Mouse (Mus musculus) cerebellum, postnatal 4 days (tissue): Measurements from ENCODE around the gene Nectin1.

Experiments
- DNase-seq, 2 experiments: peaks; one replicate each; pipeline ENCODE4 v3.0.0; 2022; ENCODE audit warnings: low spot score in 2 of 2, mixed read lengths in 1 of 2

The Nectin1 gene

DNA sequence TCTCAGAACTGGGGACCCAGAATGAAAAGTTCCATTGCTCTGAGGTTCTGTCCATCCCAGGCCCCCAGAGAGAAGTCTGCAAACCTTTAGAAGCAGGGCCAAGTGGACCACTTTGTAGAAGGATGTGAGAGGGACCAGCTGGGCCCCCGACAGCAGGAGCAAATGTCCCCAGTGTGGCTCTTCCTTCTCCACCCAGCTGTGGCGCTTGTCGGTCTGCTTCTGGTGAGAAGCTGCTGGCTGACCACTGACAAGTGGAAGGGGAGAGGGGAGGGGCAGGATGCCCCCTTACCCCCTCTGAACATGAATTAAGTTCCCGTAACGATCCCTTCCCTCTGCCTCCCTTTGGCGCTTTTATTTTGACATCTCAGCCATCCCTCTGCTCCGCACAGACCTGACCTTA lies 54.0 kb downstream of the Nectin1 start:
- no peak for DNase-seq

DNA sequence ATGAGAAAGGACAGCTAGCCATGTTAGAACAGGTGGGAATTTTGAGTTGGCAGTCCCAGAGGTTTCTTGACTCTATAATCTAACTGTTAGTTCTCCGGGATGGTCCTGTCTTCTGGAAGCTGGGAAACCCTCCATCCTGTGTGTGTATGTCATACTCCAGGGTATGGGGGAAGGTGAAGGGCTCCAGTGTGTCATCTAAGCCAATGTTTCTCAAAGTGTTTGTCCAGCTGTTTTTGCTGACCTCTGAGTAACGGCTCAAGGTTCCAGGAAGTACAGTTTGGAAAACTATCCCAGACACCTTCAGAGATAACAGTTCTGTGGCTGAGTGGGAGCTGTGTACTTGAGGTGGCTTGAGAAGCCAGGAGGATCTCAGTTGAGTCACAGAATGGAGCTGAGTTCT lies 56.7 kb downstream of the Nectin1 start:
- no peak for DNase-seq

DNA sequence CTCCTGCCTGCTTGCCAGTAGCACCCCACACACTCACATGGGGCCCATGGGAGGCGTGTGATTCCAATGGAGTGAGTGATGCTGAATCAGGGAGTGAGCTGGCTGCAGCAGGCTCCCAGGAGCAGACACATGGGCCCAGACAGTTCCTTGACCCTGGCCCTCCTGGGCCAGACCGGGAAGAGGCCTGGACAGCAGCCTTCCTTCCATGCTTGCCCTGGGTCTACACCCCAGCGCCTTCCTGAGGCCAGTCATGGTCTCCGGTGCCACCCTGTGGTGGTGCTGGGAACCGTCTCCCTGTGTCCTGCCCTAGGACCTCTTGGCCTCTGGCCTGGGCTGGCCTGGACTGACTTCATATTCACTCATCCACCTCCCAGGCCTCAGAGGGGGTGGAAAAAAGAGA lies 58.1 kb downstream of the Nectin1 start:
- DNase-seq: peak in 1 of 2 experiments; percentile 64

DNA sequence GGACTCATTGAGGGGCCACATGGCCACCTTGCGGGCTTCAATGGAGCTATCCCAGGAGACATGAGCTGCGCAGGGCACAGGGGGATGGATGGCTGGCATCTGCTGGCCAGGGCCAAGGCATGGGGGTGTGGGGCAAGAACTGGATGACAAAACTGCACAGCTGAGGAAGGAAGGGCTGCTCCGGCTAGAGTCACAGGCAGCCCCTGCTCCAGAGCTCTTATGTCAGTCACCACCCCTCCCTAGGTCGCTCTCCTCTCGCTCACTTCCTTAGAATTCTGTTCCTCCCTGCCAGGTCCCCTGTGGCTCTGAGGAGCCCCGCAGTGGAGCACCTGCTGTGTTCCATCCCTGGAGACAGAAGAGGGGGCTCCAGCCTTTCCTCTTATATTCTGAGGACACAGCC lies 63.8 kb downstream of the Nectin1 start:
- DNase-seq: no peak

DNA sequence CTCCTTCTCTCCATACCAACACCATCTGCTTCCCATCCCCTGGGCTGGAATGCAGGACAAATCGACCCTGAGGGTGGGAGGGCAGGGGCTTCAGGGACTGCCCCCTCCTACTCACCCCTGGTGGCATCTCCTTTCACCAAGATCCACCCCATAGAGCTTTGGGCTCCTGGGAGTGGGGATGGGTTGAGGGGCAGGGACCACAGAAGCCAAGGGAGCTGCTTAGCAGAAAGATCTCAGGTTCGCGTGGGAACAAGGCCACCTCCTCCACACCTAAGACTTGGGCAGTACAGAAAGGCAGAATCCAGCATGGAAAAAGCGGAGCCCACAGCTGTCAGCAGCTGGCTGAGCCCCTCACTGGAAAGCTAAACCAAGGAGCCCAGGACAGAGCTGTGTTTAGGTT lies 64.3 kb downstream of the Nectin1 start:
- no peak for DNase-seq

DNA sequence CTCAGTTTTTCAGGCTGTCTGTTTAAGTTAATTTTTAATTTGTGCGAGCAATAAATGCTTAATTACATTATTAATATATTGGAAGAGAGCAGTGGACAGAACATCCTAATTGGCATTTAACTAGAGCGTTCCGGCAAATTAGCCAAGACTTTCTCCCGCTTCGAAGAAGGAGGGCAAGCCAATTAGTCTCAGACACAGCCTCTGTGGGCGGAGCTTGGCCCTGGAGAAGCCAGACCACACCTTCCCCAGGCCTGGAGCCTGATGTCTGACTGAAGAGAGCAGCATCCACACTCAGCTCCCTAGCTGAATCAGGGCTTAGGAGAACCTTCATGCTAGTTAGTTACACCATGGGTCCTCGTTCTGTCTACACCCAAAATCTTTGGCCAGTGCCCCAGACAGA lies 64.8 kb downstream of the Nectin1 start:
- no peak for DNase-seq

DNA sequence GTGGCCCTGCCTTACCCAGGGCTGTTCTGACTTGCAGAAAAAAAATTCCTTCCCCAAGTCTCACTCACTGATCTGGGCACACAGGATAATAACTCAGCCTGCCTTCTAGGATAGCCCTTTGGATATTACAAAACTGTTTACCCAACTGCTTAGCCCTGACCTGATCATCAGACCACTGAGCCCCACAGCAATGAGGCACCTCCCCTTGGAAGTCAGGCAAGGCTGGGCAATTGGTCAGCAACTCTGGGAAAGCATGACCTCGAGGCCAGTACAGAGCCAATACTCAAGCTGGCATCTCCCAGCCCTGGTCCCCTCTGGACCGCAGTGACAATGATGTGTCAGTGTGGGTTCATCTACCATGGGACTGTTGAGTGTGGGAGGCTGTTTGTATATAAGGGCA lies 69.4 kb downstream of the Nectin1 start:
- no peak for DNase-seq

DNA sequence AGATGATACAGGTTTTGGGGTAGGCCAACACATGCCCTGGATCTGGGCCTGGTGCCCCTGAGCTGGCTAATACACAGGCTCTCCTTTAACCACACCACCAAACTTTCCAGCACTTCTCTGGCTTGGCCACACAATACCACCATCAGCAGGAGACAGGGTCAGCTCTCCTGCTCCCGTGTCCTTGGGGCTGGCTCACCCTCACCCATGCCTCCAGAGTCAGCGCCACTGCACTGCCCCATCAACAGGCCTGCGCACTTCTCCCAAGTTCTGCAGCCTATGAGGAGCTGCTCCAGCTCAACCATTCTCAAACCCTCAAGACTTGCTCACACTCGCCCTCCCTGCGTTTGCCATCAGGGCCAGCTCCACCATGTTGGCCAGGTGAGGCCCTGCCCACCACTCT lies 78.4 kb downstream of the Nectin1 start:
- no peak for DNase-seq

DNA sequence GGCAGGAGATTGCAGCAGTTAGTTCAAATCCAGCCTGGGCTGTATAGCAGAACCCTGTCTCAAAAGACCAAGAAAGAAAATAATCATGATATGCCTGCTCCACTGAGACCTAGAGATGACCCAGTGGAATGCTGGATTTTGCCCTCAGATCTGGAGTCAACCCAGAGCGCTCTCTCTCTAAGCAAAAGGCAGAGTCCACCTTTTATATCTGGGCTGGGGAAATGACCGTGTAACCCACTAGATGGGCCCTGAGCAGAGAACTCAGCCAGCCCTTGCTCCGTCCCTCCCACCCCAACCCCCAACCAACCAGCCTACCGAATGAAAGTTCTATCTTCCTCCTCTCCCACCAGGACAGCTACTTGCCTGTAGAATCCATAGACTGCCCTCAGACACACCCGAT lies 81.4 kb downstream of the Nectin1 start:
- no peak for DNase-seq

DNA sequence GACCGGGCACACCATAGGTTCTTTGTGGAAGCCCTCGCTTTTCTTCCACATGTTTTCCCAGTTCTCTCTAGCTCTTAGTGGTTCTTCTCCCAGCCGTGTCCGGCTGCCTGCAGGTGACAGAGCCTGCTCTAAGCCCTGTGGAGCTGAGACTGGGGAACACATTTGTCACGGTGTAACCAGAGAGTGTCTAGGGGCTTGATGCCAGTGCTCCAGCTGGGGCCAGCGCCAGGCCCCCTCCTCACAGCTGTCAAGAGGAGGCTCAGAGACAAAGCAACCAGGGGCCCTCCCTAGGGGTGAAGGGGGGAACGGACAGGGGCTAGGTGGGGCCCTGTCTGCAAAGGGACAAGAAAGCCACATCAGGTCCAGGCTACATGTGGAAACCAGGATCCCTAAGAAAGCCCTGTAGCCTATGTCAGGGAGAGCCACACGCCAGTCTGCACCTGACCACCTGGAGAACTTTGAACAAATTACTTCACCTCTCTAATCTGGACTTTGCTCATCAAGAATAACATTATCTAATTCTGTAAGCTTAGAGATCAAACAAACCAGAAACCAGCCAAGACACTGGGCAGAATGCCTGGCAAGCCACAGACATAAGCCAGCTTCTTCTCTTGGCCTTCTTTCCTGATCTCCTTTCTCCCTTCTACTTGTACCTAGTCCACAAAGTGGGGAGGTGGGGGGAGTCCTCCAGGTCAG lies 82.9 kb downstream of the Nectin1 start:
- DNase-seq: no peak

DNA sequence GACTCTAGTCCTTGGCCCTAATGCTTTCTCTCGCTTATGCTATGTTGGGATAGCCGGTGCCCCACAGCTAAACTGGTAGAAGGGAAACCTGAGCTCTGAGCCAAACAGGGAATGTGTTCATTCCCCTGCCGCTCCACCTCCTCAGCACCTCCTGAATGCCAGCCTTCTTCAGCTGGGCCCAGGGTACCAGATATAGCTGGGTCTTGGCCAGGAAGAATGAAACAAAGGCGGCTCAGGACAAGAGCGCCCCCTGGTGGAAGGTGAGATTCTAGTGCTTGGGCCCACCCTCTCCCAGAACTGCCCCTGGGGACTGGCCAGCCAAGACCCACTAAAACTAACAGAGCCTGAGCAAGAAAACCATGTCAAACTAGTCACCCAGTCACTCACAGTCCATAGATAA lies 83.8 kb downstream of the Nectin1 start:
- DNase-seq: peak; percentile 50 to 54

DNA sequence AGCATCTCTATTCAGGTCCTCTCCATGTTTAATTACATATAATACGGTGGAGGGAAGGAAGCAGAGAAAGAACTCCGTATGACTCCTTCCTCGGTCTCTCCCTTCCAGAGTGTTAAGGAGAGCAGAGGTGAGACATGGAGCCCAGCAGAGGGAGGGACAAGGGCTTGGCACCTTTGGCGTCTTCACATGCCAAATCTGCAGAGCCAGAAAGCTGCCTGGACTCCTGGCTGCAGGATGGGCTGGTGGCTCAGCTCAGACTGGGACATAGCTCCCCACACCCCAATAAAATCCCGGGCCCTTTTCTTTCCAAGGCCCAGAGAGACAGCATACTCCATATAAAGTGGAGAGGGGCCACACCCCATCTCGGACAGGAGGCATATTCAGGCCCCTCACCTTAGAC lies 85.2 kb downstream of the Nectin1 start:
- no peak for DNase-seq

DNA sequence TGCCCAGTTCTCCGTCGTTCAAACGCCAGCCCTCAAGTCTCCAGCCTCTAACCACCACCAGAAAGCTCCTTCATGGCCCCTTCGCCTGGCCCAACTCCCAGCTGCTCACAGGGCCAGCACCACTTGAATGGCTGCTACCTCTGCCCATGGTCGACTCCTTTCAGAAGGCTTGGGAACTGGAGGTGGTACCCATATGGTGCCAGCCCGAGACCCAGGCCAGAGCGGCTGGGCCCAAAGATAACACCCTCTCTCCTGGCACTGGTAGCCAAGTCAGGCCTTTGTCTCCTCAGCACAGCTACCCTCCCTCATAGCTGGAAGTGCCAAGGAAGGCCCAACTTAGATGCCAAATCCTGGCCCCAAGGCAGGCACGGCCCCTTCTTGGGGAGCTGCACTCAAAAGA lies 89.4 kb downstream of the Nectin1 start:
- peak in 1 of 2 experiments; percentile 40 for DNase-seq

DNA sequence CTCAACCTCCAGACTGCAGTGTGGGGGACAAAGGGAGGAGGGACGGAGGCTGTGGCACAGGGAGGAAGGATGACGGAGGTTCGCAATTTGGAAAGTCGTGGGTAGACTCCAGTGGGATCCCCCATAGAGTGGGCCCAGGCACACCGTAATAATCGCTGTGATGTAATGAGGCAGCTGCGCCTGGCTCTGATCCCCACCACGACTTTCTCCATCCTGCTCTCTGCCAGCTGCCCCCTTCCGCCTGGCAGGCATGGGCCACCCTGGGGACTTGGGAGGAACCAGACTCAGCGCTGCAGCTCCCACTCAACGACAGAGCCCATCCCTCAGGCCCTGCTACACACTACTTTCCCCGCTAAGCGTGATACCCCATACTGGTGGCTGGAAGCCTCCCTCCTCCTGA lies 90.5 kb downstream of the Nectin1 start:
- DNase-seq: peak in 1 of 2 experiments; percentile 52

DNA sequence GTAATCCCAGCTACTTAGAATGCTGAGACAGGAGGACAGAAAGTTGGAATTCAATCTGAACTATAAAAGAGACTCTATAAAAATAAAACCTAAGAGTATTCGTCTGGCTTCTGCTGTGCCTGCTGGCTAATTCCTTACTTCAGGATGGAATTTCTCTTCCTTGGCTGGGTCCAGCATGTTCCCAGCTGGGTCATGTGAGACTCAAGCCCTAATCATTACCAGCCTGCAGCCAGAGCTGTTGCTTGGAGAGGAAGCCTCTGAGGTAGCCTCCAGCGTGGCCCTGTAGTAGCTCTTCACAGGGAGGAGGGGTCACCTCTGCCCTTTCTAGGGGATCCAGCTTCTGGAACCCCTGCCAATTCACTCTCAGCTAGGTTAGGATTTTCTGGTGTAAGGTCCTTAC lies 94.8 kb downstream of the Nectin1 start:
- DNase-seq: no peak

DNA sequence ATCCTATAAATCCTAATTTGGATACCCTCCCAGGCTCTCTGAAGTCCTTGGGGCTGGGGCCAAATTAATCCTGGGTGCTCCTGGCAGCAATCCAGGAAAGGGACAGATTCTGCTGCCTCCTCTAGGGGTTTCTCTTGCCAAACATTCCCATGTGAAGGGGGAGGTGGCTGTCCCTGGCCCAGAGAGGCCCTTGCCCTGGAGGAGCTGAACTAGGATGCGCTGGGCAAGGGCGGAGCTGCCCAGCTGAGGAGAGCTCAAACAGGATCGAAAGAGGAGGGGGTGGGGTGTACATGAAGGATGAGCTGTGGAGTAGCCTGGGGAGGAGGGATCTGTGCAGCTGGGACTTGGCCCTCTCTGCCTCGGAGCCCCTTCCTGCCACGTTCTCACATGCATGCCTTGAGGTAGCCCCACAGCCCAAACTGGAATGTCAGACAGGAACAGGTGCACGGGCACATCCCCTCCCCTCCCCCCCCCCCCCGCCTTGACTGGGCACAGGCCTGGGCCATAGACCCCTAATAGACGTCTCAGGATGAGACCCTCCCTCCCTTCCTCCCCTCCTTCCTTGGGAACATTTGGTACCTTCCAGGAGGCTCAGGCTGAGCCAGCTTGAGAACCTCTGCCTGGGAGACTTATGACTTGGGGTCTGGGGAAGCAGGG lies 99.3 kb downstream of the Nectin1 start:
- peak in 1 of 2 experiments; percentile 57 for DNase-seq

DNA sequence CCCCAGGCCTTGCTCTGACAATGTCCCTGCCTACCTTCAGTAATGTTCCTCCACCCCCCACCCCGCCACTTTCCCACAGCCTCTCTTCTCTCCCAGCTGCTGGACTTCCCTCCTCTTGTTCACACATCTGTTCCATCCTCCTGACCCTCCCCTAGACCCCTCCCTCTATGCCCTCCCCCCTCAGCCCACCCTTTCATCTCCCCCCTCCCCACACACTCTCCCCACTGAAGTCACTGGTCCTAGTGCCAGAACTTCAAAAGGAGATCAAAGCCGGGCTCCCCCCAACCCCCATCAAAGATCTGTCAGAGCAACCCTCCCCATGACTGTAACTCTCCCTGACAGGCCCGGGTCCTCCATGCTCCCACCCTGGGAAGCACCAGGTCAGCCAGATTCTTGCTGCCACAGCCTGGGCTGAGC lies 99.9 kb downstream of the Nectin1 start:
- no peak for DNase-seq

DNA sequence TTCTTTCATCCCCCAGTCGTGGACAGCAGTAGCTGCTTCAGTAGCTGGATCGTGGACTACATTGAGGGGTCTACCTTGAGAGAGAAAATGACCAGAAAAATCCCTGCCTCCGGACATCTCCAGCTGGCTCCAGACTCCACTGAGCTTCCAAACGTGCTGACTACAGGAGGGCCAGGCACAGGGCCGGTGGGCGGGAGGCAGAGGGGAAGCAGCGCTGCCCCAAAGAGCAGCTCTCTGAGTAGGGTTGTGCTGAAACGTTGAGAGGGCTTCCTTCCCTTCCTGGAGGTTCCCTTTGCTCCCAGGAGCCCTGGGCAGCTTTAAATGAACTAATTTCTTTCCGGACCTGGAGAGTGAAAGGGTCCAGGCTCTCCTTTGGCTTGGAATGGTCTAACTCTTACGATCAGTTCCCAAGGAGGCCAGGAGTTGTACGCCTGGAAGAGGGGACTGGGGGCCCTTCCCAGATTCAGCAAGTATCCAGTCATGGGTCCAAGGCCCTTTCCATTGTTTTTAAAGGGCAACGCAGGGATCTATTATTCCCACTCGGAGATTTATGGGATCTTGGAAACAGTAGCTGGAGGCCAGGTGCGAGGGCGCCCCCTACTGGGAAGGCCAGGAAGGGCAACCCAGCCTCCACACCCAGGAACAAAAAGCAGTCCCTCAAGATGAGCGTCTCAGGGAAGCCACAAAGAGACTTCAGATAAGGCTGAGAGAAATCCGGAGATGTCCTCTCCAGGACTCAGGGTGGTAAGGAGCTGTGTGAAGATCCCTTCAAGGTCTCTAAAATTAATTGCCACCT lies 102.1 kb downstream of the Nectin1 start:
- DNase-seq: peak in 1 of 2 experiments; percentile 69

DNA sequence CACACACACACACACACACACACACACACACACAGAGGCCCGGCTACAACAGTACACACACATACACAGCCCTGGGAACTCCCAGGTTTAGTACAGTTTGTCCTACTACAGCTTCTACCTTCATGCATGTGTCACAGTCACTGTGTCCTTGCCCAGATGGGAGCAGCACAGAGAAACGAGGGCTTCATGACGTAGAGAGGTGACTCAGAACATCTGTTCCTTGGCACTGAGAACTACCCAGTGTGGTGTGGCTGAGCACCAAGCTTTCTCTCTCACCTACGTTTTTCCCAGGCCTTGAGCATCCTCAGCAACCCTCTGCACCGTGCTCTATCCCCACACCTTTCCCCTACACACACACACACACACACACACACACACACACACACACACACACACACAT lies 104.1 kb downstream of the Nectin1 start:
- DNase-seq: no peak

DNA sequence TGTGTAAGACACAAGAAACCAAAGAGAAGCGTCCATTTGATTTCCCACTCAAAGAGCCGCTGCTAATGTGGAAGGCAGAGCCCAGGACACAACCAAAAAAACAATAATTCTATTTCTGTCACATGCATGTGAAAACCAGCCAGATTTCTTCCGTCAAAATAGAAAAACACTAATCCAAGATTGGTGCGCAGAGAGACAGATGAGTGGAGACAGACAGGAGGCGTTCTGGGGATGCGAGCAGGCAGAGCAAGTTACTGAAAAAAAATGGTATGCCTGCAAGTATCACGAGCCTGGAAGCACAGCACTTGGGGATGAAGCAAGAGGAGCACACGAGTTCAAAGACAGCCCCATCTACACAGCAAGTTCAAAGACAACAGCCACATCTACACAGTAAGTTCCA lies 106.5 kb downstream of the Nectin1 start:
- DNase-seq: no peak

DNA sequence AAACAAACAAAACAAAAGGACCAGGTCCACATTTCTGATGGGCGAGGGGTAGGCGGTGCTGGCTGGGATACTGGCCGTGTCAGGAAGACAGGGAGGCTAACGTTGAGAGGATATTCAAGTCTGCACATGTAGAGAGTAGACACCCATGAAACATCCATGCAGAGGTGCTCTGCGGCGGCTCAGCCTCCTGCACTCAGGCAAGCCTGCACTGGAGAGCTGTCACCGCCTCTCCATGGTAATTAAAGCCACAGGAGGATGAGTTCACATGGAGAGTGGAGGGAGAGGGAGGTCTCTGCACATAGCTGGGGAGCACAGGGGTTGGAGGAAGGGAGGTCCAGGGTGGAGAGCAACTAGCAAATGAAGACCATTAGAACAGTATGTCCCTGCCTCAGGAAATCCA lies 107.4 kb downstream of the Nectin1 start:
- no peak for DNase-seq

DNA sequence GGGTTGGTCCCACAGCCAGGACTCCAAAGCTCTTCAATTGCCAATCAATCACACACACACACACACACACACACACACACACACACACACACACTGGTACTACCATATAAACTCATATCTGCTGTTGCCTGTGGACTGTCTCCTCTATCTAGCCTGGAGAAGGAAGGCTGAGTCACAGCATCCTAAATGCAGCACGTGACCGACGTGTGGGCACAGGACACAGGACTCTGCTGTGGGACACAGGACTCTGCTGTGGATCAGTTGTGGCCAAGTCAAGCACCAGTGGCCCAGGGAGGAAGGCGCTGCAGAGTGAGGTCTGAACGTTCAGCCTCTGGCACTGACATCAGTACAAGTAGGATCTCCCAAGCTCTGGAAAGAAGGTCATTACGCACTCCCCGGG lies 112.1 kb downstream of the Nectin1 start:
- no peak for DNase-seq
